Mouse (Mus musculus): ENCODE results near the gene Galnt17.

DNA sequence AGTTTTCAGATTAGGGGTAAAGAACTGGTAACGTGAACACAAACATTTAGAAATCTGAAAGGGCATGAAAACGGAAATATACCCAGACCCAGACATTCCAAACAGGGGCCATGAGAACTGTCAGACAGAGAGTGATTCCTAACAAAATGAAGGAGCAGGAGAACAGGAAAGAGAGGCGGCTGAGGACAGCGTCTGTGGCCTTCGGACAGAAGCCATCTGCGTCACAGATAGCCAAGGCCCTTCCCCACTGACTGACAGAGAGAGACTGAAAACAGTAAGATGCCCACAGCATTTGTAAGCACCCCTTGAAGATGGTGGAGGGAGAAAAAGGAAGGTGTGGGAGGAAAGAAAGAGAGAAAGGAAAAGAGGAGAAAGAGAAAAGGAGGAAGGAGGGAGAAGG lies 139.1 kb downstream of the Galnt17 start:
- TF ChIP-seq EP300 (IDR thresholded peaks at IDR 0.05; ENCODE audit: insufficient read depth, low read depth, low read length) (no peak), CTCF (IDR thresholded peaks at IDR 0.05; ENCODE audit: low read depth, low read length) (no peak)
